Mouse (Mus musculus) erythroblast, adult 5-6 weeks (primary cell): ENCODE data around the gene Pwp2. TPM values are rescaled to one million over a fixed set of nuclear protein-coding genes. Genes with fewer than 3 reads are reported as not detected.
"Not testable (repeated sequence)": the region's sequence is repeated elsewhere in the genome, so short reads cannot be mapped to it uniquely, and the experiment has no call there.

ENCODE experiments used
- ATAC-seq: replicated peaks from 2 replicates; pipeline ENCODE4 v1.8.0; 2016; ENCODE audit warnings: moderate number of reproducible peaks, mild to moderate bottlenecking, moderate TSS enrichment, inconsistent platforms; ENCODE audit not compliant: poor library complexity, low FRiP score, severe bottlenecking
- total RNA-seq, 2 experiments: library from RNA; stranded (forward) in 1 of 2; stranded (reverse) in 1 of 2; fragments of 150-400 nt in 1 of 2; fragments of 200-764, 138-1000 nt in 1 of 2; gene quantifications; 2 replicates each; pipeline versions ENCODE4 v1.2.3 to v1.2.4; 2015 to 2017; ENCODE audit warnings: low replicate concordance in 2 of 2

The Pwp2 gene
- total RNA-seq, 2 experiments from 2014 or later, result 0.19 to 5.5 TPM

GRCm38 (mm10) chr10:78148834-78149766, 35.8 kb downstream of the Pwp2 start:
- ATAC-seq, result no peak

GRCm38 (mm10) chr10:78147908-78148441, 37.0 kb downstream of the Pwp2 start:
- ATAC-seq, result no peak

- ATAC-seq, result no peak
Measured at GRCm38 (mm10) chr10:78143727-78144505, 41.0 kb downstream of the Pwp2 start.

GRCm38 (mm10) chr10:78140843-78141242, 44.1 kb downstream of the Pwp2 start:
- no peak for ATAC-seq

- ATAC-seq, result no peak
Measured at GRCm38 (mm10) chr10:78140251-78140600, 44.7 kb downstream of the Pwp2 start.

GRCm38 (mm10) chr10:78139572-78140250, 45.2 kb downstream of the Pwp2 start:
- ATAC-seq, result no peak

GRCm38 (mm10) chr10:78138812-78139523, 46.0 kb downstream of the Pwp2 start:
- no peak for ATAC-seq

GRCm38 (mm10) chr10:78137191-78137590, 47.8 kb downstream of the Pwp2 start:
- no peak for ATAC-seq

- ATAC-seq, result no peak
Measured at GRCm38 (mm10) chr10:78135947-78136346, 49.0 kb downstream of the Pwp2 start.

- ATAC-seq, result no peak
Measured at GRCm38 (mm10) chr10:78134975-78135798, 49.8 kb downstream of the Pwp2 start.

- ATAC-seq, result no peak
Measured at GRCm38 (mm10) chr10:78134400-78134799, 50.5 kb downstream of the Pwp2 start.

GRCm38 (mm10) chr10:78129998-78130397, 55.0 kb downstream of the Pwp2 start:
- no peak for ATAC-seq

- ATAC-seq, result no peak
Measured at GRCm38 (mm10) chr10:78129423-78129822, 55.5 kb downstream of the Pwp2 start.

GRCm38 (mm10) chr10:78128647-78129046, 56.3 kb downstream of the Pwp2 start:
- no peak for ATAC-seq

- no peak for ATAC-seq
Measured at GRCm38 (mm10) chr10:78127931-78128330, 57.0 kb downstream of the Pwp2 start.

- no peak for ATAC-seq
Measured at GRCm38 (mm10) chr10:78127046-78127870, 57.7 kb downstream of the Pwp2 start.

- no peak for ATAC-seq
Measured at GRCm38 (mm10) chr10:78126311-78126710, 58.6 kb downstream of the Pwp2 start.

- not testable (repeated sequence) for ATAC-seq
Measured at GRCm38 (mm10) chr10:78125061-78125460, 59.9 kb downstream of the Pwp2 start.
